Mouse (Mus musculus) heart, embryonic 11.5 days (tissue): ENCODE measurements around the gene Scyl2. TPM values are rescaled to one million over a fixed set of nuclear protein-coding genes. Genes with fewer than 3 reads are reported as not detected.
A peak's percentile ranks its signal among the peaks of the same experiment; 100 is the strongest.

Experiments used
- ATAC-seq: fragments of 200-750 bp; cut with Nextera tagmentation; replicated peaks from 2 replicates; pipeline ENCODE4 v1.8.0; 2017; ENCODE audit warnings: moderate library complexity; ENCODE audit not compliant: insufficient number of reproducible peaks, low FRiP score, low TSS enrichment
- H3K27ac ChIP-seq: fragments of 300-500 bp; sonication (generic); 2 replicates; pipeline ENCODE4 v1.5.1; 2014; ENCODE audit warnings: mild to moderate bottlenecking, low read depth, low read length
- H3K27me3 ChIP-seq: fragments of 300-500 bp; sonication (generic); 2 replicates; pipeline ENCODE4 v1.6.1; 2014; ENCODE audit warnings: mild to moderate bottlenecking, low read length, mixed read lengths; ENCODE audit not compliant: control insufficient read depth, insufficient read depth
- H3K36me3 ChIP-seq: fragments of 300-500 bp; sonication (generic); 2 replicates; pipeline ENCODE4 v1.6.1; 2014; ENCODE audit warnings: mild to moderate bottlenecking, low read length, moderate library complexity, mixed read lengths; ENCODE audit not compliant: control insufficient read depth, insufficient read depth
- H3K4me1 ChIP-seq: fragments of 300-500 bp; sonication (generic); 2 replicates; pipeline ENCODE4 v1.6.1; 2014; ENCODE audit warnings: low read length; ENCODE audit not compliant: control insufficient read depth, insufficient read depth
- H3K4me2 ChIP-seq: fragments of 300-500 bp; sonication (generic); 2 replicates; pipeline ENCODE4 v1.6.1; 2014; ENCODE audit warnings: mild to moderate bottlenecking, moderate library complexity
- H3K4me3 ChIP-seq: fragments of 300-500 bp; sonication (generic); 2 replicates; pipeline ENCODE4 v1.5.1; 2014; ENCODE audit warnings: low read depth, low read length
- H3K9ac ChIP-seq: fragments of 300-500 bp; sonication (generic); 2 replicates; pipeline ENCODE4 v1.6.1; 2014; ENCODE audit warnings: mild to moderate bottlenecking, low read depth, low read length, moderate library complexity
- H3K9me3 ChIP-seq: fragments of 300-500 bp; sonication (generic); replicated peaks from 2 replicates; pipeline ENCODE4 v1.6.1; 2016; ENCODE audit warnings: low read length; ENCODE audit not compliant: control insufficient read depth
- WGBS: fragments of 180-500 bp; shearing (Covaris S2); extraction: QIAGEN DNeasy Blood & Tissue Kit; methylation state at CpG from one replicate; pipeline ENCODE4 v1.1.7; 2014; ENCODE audit not compliant: insufficient replicate concordance; 5-methylcytosine and 5-hydroxymethylcytosine counted together
- polyA plus RNA-seq: library from polyadenylated mRNA; unstranded; fragments of >200 nt; fragmentation: Nextera tagmentation; extraction: Ambion mirVana; gene quantifications from 2 replicates; pipeline ENCODE4 v1.2.1, GENCODE M21; 2014

Scyl2 gene
- polyA plus RNA-seq, 1 experiment from 2014 or later = 9.1 TPM

DNA sequence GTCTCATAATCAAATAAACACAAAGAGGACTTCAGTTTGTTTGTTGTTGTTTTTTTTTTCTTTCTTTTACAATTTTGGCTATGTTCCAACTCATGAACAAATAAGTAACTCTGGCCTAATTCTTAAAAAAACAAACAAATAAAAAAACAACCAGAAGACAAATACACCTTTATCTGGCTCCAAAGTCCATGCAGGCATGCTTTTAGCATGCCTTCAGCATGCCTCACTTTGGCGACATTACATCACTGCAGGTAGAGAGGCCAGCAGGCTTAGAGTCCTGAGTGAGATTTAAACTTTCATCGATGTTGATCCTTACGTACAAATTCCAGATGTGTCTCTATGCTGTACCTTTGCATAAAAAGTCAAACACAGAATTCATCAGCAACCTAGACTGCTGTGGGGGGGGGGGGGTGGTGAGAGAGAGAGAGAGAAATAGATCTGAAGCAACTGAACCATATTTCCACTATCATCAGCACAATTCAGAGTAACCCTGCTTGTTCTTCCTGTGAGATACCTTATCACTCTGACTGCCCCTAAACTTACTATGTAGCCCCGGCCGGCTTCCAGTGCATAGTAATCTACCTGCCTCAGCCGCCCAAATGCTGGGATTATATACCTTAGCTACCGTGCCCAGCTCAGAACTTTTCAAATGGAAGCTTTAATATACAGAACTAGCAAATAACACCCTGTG lies 52.2 kb downstream of the Scyl2 start:
- Histone ChIP-seq H3K27me3 (no peaks in the 10 kb centered on the region), H3K4me1 (no peaks in the 10 kb centered on the region), H3K4me3 (no peak overlapping the region), H3K36me3 (no peaks in the 10 kb centered on the region; the same call in 1 of the 2 replicates), H3K27ac (no peak overlapping the region), H3K4me2 (no peak overlapping the region), H3K9ac (no peak overlapping the region), H3K9me3 (no peaks in the 10 kb centered on the region)
- no peak for ATAC-seq
- WGBS = 74% methylated on average over 7 of the region's 7 CpGs

DNA sequence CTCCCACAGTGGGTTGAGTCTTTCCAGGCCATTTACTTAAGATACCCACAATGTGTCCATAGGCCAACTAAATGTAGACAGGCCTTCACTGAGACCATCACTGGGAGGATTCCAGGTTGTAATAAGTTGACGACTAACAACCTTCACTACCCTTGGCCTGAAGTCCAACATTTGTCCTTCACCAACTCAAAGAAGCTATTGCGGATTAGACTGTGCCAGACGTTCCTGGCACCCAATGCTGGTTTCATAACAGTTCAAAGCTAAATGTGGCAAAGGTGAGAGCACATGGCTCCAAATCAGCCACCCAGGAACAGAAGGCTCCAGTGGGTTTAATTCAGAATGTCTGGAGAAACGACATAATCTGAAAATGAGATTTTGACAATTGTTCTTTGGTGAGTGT lies 53.0 kb downstream of the Scyl2 start:
- H3K9ac ChIP-seq = no peak overlapping the region
- no peaks in the 10 kb centered on the region for H3K36me3 ChIP-seq
- no peaks in the 10 kb centered on the region for H3K4me1 ChIP-seq
- no peak overlapping the region for H3K4me3 ChIP-seq
- H3K27ac ChIP-seq = no peak overlapping the region
- no peak overlapping the region for H3K4me2 ChIP-seq
- H3K9me3 ChIP-seq = no peaks in the 10 kb centered on the region
- WGBS = 86% methylated on average over 4 of the region's 4 CpGs
- ATAC-seq = no peak
- no peaks in the 10 kb centered on the region for H3K27me3 ChIP-seq

DNA sequence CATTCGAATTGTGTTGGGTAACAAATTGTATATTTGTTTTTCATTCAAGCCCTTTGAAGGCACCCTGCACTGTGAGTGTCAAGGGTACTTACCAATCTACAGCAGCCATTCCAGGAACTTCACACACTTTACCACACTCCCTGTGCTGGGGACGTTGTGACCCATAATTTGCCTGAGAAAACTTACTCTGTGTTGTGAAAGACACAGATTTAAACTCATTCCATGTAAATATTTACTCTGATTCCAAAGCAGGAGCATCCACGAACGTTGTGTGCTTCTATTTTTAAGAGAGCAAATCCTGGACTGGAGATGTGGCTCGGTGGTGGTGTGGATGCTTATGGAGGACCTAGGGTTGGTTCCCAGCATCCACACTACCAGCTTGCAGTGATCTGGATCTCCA lies 54.3 kb downstream of the Scyl2 start:
- no peak overlapping the region for H3K9ac ChIP-seq
- ATAC-seq = no peak
- no peak overlapping the region for H3K4me2 ChIP-seq
- no peaks in the 10 kb centered on the region for H3K27me3 ChIP-seq
- WGBS = 59% methylated on average over 5 of the region's 5 CpGs
- no peak overlapping the region for H3K4me3 ChIP-seq
- H3K9me3 ChIP-seq = no peaks in the 10 kb centered on the region
- no peaks in the 10 kb centered on the region for H3K4me1 ChIP-seq
- no peaks in the 10 kb centered on the region for H3K36me3 ChIP-seq
- H3K27ac ChIP-seq = no peak overlapping the region

DNA sequence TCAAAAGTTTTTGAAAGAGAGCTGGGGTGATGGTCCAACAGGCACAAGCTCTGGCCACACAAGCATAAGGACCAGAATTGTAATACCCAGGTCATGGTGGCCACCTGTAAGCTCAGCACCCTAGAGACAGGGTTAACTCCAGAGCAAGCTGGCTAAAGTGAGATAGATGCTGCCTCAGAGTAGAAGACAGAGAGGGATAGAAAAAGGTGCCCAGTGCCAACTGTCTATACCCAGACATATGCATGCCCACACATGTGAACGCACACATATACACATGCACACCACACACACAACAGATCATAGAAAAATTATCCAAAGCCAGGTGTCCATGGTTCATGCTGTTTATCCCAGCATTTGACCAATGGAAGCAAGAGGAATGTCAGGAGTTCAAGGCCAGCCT lies 55.5 kb downstream of the Scyl2 start:
- no peaks in the 10 kb centered on the region for H3K9me3 ChIP-seq
- H3K9ac ChIP-seq = no peak overlapping the region
- WGBS = 93% methylated on average over 1 of the region's 1 CpGs
- H3K36me3 ChIP-seq = no peaks in the 10 kb centered on the region
- H3K27me3 ChIP-seq = no peaks in the 10 kb centered on the region
- no peak overlapping the region for H3K4me2 ChIP-seq
- no peak overlapping the region for H3K4me3 ChIP-seq
- no peak overlapping the region for H3K27ac ChIP-seq
- ATAC-seq = no peak; the same call in 1 of the 2 replicates
- H3K4me1 ChIP-seq = no peaks in the 10 kb centered on the region

DNA sequence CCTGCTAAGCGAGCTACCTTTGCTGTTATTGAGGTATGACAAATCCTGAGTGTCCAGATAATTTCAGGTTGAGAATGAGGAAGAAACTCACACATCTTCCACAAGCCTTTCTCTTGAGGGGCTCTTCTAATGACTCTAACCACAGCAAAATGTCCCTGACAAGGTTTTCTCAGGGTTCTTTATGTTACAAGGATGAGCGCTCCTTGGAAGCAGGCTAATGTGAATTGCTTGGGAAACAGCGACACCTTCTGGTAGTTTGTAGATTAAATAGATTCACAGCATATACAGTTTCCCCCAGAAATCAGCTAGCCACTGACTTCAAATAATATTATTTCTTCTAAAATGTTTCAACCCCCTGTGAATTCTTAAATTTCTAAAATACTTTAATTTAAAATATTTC lies 56.0 kb downstream of the Scyl2 start:
- H3K9ac ChIP-seq = no peak overlapping the region
- no peaks in the 10 kb centered on the region for H3K4me1 ChIP-seq
- no peak overlapping the region for H3K4me3 ChIP-seq
- no peaks in the 10 kb centered on the region for H3K9me3 ChIP-seq
- no peak overlapping the region for H3K27ac ChIP-seq
- H3K36me3 ChIP-seq = no peaks in the 10 kb centered on the region
- WGBS = 32% methylated on average over 3 of the region's 3 CpGs
- ATAC-seq = no peak
- H3K27me3 ChIP-seq = no peaks in the 10 kb centered on the region
- no peak overlapping the region for H3K4me2 ChIP-seq

DNA sequence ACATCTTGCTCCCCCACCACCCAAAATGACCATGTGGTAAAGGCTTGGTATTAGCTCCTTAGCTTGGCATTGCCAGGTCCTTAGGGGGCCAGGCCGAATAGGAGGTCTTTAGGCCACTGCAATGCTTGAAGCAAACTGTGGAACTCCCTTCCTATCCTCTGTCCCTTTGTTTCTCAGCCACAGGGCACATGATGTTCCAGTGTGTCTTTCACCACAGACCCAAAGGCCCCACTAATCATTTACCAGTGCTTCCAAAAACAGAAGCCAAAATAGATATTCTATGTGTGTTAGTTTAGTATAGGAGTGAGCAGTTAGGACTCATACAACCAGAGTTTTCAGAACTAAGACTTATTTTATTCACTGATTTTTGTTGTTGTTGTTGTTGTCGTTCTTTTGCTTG lies 59.4 kb downstream of the Scyl2 start:
- Histone ChIP-seq H3K36me3 (no peaks in the 10 kb centered on the region), H3K4me2 (no peak overlapping the region), H3K9ac (no peak overlapping the region), H3K4me1 (no peaks in the 10 kb centered on the region), H3K4me3 (no peak overlapping the region), H3K27ac (no peak overlapping the region), H3K27me3 (no peaks in the 10 kb centered on the region), H3K9me3 (no peaks in the 10 kb centered on the region)
- WGBS = 82% methylated on average over 2 of the region's 2 CpGs
- ATAC-seq = no peak

DNA sequence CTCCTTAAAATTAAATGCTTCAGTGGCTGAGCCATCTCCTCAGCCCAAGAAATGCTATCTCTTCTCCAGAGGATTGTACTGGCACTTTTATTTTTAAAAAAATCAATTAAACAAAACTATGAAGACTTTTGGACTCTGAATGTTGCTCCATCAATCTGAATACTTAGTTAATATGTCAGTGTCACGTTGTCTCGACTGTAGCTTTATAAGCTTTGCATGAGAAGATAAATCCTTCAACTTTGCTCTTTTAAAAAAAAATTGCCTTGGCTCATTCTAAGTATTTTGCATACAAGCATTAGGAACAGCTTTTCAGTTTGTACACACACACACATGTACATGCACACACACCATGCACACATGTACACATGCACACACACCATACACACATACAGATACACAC lies 61.9 kb downstream of the Scyl2 start:
- H3K4me3 ChIP-seq = no peak overlapping the region
- H3K4me1 ChIP-seq = no peaks in the 10 kb centered on the region
- H3K9ac ChIP-seq = no peak overlapping the region
- H3K36me3 ChIP-seq = no peaks in the 10 kb centered on the region
- no peak overlapping the region for H3K4me2 ChIP-seq
- H3K9me3 ChIP-seq = no peaks in the 10 kb centered on the region
- WGBS = 86% methylated on average over 2 of the region's 2 CpGs
- no peak overlapping the region for H3K27ac ChIP-seq
- no peaks in the 10 kb centered on the region for H3K27me3 ChIP-seq
- no peak for ATAC-seq

DNA sequence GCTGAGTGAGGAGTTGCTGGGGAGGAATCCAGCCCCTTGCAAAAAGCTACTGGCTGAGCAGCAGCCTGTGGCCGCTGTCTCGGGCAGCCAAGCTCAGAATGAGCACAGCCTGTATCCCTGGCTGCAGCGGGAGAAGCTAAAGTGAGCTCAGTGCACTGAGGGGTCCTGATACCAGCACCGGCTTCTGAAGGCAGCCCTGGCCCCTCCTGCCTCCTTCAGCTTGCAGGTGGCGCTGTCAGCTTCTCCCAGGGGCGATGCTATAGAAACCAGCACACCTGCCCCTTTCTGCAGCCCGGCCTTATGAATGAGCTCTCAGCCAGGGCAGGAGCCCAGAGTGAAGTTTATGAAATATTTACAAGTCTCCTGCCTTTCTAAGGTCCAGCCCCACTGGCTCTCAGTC lies 65.0 kb downstream of the Scyl2 start, which contains the start of gene Slc17a8:
Slc17a8 (minus strand) TSS at position 125 of the 400 bp plus-strand sequence.
- no peak within 1 kb of the TSS for H3K9ac ChIP-seq
- WGBS = 28% methylated on average over 7 of the region's 7 CpGs
- no peaks in the 10 kb centered on the region for H3K27me3 ChIP-seq
- H3K4me2 ChIP-seq = peak within 1 kb of the TSS; percentile 32
- H3K4me1 ChIP-seq = no peaks in the 10 kb centered on the region
- ATAC-seq = no peak
- no peak within 1 kb of the TSS for H3K27ac ChIP-seq
- H3K36me3 ChIP-seq = no peaks in the 10 kb centered on the region
- no peaks in the 10 kb centered on the region for H3K9me3 ChIP-seq
- H3K4me3 ChIP-seq = no peak within 1 kb of the TSS

DNA sequence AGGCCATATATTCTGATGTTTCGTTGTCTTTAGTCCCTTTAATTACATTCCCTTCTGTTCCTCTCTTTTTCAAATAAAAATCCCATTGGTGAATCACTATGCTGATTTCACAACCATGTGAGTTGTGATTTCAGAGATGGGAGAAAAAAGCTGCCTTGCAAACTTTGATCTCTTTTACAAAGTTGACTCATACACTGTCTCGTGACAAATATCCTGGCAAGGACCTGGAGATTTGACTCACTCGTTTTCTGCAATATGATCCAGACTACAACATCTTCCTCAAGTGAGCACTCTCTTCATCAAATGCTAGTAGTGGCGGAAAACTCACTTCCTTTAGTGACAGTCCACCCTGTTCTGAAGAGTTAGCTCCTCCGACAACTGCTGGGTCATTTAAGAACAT lies 86.8 kb downstream of the Scyl2 start:
- Histone ChIP-seq H3K4me1 (peaks cover 3% of the 10 kb centered on the region), H3K9me3 (no peaks in the 10 kb centered on the region), H3K4me2 (no peak overlapping the region), H3K9ac (no peak overlapping the region), H3K27ac (no peak overlapping the region), H3K4me3 (no peak overlapping the region), H3K36me3 (no peaks in the 10 kb centered on the region), H3K27me3 (no peaks in the 10 kb centered on the region)
- WGBS = 72% methylated on average over 5 of the region's 5 CpGs
- no peak for ATAC-seq
